Mouse (Mus musculus): ENCODE results near the gene Prrg2. TPM values are rescaled to one million over a fixed set of nuclear protein-coding genes. Genes with fewer than 3 reads are reported as not detected.

Gene Prrg2
- polyA plus RNA-seq, 1 experiment, result 40.5 TPM

DNA sequence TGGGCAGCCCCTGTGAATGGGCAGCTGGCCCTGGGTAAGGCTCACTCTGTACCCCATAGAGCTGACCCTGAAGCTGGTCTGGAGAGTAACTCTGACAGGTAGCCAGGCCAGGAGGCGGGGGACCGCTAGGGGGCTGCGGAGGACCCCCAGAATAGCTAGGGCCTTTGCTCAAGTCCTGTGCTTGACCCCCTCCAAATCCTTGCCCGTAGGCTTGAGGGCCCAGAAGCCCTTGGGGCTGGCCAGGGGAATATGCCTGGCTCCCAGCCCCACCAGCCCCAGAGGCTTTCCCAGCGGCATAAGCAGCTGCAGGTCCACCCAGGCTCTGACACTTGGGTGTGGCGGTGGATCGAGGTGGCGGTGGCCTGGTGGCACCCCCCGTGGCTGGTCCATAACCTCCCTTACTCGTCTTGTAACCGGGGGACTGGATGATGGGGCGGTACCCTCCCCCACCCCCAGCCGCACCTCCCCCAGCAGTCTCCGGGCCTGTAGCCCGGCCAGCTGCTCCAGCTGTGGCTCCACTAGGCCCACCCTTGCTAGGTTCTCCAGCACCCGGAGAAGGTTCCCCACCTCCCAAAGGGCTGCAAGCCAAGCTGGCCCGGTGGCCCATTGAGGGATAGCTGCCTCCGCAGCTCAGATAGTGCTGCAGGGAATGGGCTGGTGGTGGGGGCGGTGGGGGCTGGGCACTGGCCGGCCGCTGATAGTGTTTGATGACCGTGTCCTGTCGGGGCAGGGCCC is 13.4 kb downstream of the Prrg2 start:
- WGBS, result 97% methylated on average over 23 of the region's 23 CpGs
- DNase-seq, result no peak

DNA sequence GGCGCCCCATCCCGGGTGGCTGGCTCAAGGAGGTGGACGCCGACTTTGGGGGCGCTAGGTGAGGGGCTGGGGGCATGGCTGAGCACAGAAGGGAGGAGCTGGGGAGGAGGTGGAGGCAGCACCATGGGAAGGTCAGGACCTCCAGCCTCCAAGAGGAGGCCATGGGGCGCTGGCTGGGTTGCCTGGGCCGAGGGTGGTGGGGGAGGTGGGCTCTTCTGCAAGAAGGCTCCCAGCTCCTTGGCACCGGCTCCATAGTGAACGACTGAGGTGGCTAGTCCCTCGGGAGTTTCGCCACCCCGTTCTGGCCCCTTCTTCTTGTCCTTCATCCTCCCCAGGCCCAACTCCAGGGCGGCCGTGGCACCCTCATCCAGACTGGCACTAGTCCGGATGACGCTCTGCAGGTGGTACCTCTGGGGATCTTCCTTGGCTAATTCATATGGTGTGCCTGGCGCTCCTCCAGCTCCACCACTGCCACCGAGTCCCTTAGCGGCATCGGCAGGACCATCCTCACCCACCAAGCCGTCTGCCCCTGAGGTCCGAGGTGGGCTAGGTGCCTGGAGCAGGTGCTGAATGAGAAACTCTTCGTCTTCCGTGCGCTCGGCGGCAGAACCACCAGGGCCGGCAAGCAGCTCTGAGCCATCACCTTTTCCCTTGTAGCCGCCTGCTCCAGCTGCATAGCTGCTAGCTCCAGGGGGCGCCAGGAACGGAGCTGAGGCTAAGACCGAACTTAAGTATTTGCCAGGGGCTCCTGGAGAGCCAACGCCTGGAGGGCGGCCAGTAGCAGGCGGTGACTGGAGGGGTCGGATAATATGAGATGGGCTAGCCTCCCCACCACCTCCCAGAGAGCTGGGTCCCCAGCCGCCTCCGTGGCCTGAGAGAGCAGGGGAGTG is 14.2 kb downstream of the Prrg2 start:
- H3K4me3 ChIP-seq (ENCODE audit: control insufficient read depth, insufficient read depth, low read length), result no peak overlapping the region
- WGBS, result 98% methylated on average over 38 of the region's 38 CpGs
- DNase-seq, result no peak
- no peak overlapping the region for H3K27ac ChIP-seq (ENCODE audit: control insufficient read depth, insufficient read depth, low read length)
- TF ChIP-seq CTCF (IDR thresholded peaks at IDR 0.05; ENCODE audit: borderline replicate concordance, control insufficient read depth, extremely low read depth, insufficient read depth, low read length, poor library complexity) (no peak), POLR2A (IDR thresholded peaks at IDR 0.05; ENCODE audit: control insufficient read depth, extremely low read depth, insufficient read depth, low read length, poor library complexity) (no peak)
- H3K4me1 ChIP-seq (replicated peaks; ENCODE audit: control insufficient read depth, insufficient read depth, low read length), result peaks cover 15% of the 10 kb centered on the region
- peaks cover 58% of the 10 kb centered on the region for H3K36me3 ChIP-seq (ENCODE audit: control insufficient read depth, insufficient read depth, low read length)
- no peaks in the 10 kb centered on the region for H3K27me3 ChIP-seq (ENCODE audit: control insufficient read depth, insufficient read depth, low read length)

More for the DNA sequence above, 13.4 kb downstream of the Prrg2 start:
- Histone ChIP-seq H3K27me3 (ENCODE audit: control insufficient read depth, insufficient read depth, low read length) (no peaks in the 10 kb centered on the region), H3K36me3 (ENCODE audit: control insufficient read depth, insufficient read depth, low read length) (peaks cover 50% of the 10 kb centered on the region), H3K27ac (ENCODE audit: control insufficient read depth, insufficient read depth, low read length) (no peak overlapping the region), H3K4me1 (replicated peaks; ENCODE audit: control insufficient read depth, insufficient read depth, low read length) (peaks cover 20% of the 10 kb centered on the region), H3K4me3 (ENCODE audit: control insufficient read depth, insufficient read depth, low read length) (no peak overlapping the region)
- no peak for TF ChIP-seq CTCF (IDR thresholded peaks at IDR 0.05; ENCODE audit: borderline replicate concordance, control insufficient read depth, extremely low read depth, insufficient read depth, low read length, poor library complexity)
- TF ChIP-seq POLR2A (IDR thresholded peaks at IDR 0.05; ENCODE audit: control insufficient read depth, extremely low read depth, insufficient read depth, low read length, poor library complexity), result no peak

DNA sequence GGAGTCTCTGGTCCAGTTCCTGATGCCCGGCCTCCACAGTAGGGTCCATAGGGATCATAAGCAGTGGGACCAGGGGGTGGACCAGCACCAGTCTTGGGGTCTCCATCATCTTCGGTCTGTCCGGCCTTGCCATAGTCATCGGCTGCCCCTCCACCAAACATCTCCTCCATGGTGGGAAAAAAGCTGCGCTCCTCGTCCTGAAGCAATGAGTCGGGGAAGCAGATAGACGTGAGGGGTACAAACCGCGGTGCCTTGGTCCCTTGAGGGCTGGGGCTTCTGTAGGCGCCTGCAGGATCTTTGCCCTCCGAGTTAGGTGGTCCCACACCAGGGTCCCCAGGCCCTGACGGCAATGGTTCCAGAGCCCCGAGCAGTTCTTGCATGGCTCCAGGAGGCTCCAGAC is 15.0 kb downstream of the Prrg2 start:
- DNase-seq, result no peak
- H3K27me3 ChIP-seq (ENCODE audit: control insufficient read depth, insufficient read depth, low read length), result no peaks in the 10 kb centered on the region
- peaks cover 15% of the 10 kb centered on the region for H3K4me1 ChIP-seq (replicated peaks; ENCODE audit: control insufficient read depth, insufficient read depth, low read length)
- H3K36me3 ChIP-seq (ENCODE audit: control insufficient read depth, insufficient read depth, low read length), result peaks cover 66% of the 10 kb centered on the region
- H3K4me3 ChIP-seq (ENCODE audit: control insufficient read depth, insufficient read depth, low read length), result no peak overlapping the region
- no peak overlapping the region for H3K27ac ChIP-seq (ENCODE audit: control insufficient read depth, insufficient read depth, low read length)
- 98% methylated on average over 14 of the region's 14 CpGs for WGBS
- TF ChIP-seq POLR2A (IDR thresholded peaks at IDR 0.05; ENCODE audit: control insufficient read depth, extremely low read depth, insufficient read depth, low read length, poor library complexity) (no peak), CTCF (IDR thresholded peaks at IDR 0.05; ENCODE audit: borderline replicate concordance, control insufficient read depth, extremely low read depth, insufficient read depth, low read length, poor library complexity) (no peak)

DNA sequence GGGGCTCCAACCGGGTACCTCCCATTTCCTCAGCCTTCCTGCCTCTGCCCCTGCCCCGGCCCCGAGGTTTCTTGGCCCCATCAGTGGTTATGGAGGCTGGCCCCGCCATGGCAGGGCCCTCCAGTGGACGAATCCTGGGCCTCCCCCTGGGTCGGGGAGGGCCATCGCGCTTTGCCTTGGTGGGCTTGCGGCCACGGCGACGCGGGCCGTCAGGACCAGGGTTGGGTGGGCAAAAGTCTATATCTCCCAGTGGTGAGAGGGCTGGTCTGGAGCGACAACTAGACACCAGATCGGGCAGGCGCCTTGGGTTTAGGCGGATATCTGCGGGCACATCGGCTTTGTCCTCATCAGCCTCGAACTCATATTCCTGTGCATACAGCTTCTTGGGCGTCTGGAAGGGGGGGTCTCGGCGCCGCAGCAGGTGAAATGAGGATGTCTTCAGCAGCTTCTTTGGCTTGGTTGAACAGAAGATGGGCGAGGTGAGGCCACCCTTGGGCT is 15.6 kb downstream of the Prrg2 start:
- DNase-seq, result no peak
- no peak overlapping the region for H3K4me3 ChIP-seq (ENCODE audit: control insufficient read depth, insufficient read depth, low read length)
- H3K4me1 ChIP-seq (replicated peaks; ENCODE audit: control insufficient read depth, insufficient read depth, low read length), result peaks cover 11% of the 10 kb centered on the region
- H3K27me3 ChIP-seq (ENCODE audit: control insufficient read depth, insufficient read depth, low read length), result no peaks in the 10 kb centered on the region
- 95% methylated on average over 26 of the region's 26 CpGs for WGBS
- TF ChIP-seq POLR2A (IDR thresholded peaks at IDR 0.05; ENCODE audit: control insufficient read depth, extremely low read depth, insufficient read depth, low read length, poor library complexity), result no peak
- TF ChIP-seq CTCF (IDR thresholded peaks at IDR 0.05; ENCODE audit: borderline replicate concordance, control insufficient read depth, extremely low read depth, insufficient read depth, low read length, poor library complexity), result no peak
- no peak overlapping the region for H3K27ac ChIP-seq (ENCODE audit: control insufficient read depth, insufficient read depth, low read length)
- H3K36me3 ChIP-seq (ENCODE audit: control insufficient read depth, insufficient read depth, low read length), result peaks cover 72% of the 10 kb centered on the region

DNA sequence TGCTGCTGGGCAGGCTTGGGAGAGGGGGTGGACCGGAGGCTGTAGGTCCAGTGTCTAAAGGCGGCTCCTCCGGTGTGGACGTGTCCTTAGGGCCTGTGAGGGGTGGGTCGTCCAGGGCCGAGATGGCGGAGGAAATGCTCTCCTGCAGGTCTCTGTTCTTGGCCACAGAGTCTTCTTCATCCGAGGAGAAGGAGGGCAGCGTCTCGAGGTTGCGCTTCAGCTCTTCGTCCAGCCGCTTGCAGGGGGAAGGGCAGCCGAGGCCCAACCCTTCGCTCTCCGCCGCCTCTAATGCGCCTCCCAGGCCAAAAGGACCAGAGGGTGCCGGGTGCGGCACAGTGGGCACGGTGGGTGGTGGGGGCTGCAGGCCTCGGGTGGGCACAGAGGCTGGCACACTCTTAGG is 16.7 kb downstream of the Prrg2 start:
- WGBS, result 95% methylated on average over 22 of the region's 22 CpGs
- H3K4me3 ChIP-seq (ENCODE audit: control insufficient read depth, insufficient read depth, low read length), result no peak overlapping the region
- no peaks in the 10 kb centered on the region for H3K27me3 ChIP-seq (ENCODE audit: control insufficient read depth, insufficient read depth, low read length)
- no peak for DNase-seq
- H3K27ac ChIP-seq (ENCODE audit: control insufficient read depth, insufficient read depth, low read length), result no peak overlapping the region
- TF ChIP-seq POLR2A (IDR thresholded peaks at IDR 0.05; ENCODE audit: control insufficient read depth, extremely low read depth, insufficient read depth, low read length, poor library complexity) (no peak), CTCF (IDR thresholded peaks at IDR 0.05; ENCODE audit: borderline replicate concordance, control insufficient read depth, extremely low read depth, insufficient read depth, low read length, poor library complexity) (no peak)
- peaks cover 84% of the 10 kb centered on the region for H3K36me3 ChIP-seq (ENCODE audit: control insufficient read depth, insufficient read depth, low read length)
- no peaks in the 10 kb centered on the region; the same call in 1 of the 2 replicates for H3K4me1 ChIP-seq (replicated peaks; ENCODE audit: control insufficient read depth, insufficient read depth, low read length)

DNA sequence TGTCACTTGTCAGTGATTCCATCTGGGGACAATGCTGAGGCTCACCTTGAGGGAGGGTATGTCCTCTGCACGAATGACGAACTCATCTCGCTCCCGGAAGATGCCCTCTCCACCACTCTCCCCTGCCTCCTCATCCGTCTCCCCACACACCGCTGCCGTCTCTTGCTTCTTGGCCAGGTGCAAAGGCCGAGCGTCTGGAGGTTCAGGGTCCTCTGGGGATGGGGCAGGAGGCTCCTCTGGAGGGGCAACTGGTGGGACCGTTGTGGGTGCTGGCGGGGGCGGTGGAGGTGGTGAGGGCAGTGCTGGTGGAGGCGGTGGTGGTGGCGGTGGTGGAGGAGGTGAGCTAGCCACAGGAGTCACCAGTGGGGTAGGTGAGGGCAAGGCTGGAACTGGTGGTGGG is 19.2 kb downstream of the Prrg2 start:
- no peak overlapping the region for H3K27ac ChIP-seq (ENCODE audit: control insufficient read depth, insufficient read depth, low read length)
- H3K4me3 ChIP-seq (ENCODE audit: control insufficient read depth, insufficient read depth, low read length), result no peak overlapping the region
- TF ChIP-seq CTCF (IDR thresholded peaks at IDR 0.05; ENCODE audit: borderline replicate concordance, control insufficient read depth, extremely low read depth, insufficient read depth, low read length, poor library complexity), result no peak
- no peak for TF ChIP-seq POLR2A (IDR thresholded peaks at IDR 0.05; ENCODE audit: control insufficient read depth, extremely low read depth, insufficient read depth, low read length, poor library complexity)
- H3K27me3 ChIP-seq (ENCODE audit: control insufficient read depth, insufficient read depth, low read length), result no peaks in the 10 kb centered on the region
- WGBS, result 98% methylated on average over 13 of the region's 14 CpGs
- H3K4me1 ChIP-seq (replicated peaks; ENCODE audit: control insufficient read depth, insufficient read depth, low read length), result no peaks in the 10 kb centered on the region
- H3K36me3 ChIP-seq (ENCODE audit: control insufficient read depth, insufficient read depth, low read length), result peaks cover 79% of the 10 kb centered on the region
- DNase-seq, result no peak

All from thymus, adult 2 months (tissue).